Mouse (Mus musculus): ENCODE results near the gene Fahd1. TPM values are rescaled to one million over a fixed set of nuclear protein-coding genes. Genes with fewer than 3 reads are reported as not detected.

Fahd1 gene
- polyA plus RNA-seq, 1 experiment from 2014 or later: 46.3 TPM

GRCm38 (mm10) chr17:24886134-24886931 is 36.2 kb upstream of the Fahd1 start, which contains the start of the genes Nubp2 and Spsb3:
TSS of gene Nubp2 (minus strand) at chr17:24886349.
TSS of gene Spsb3 (plus strand) at chr17:24886643.
- H3K4me1 ChIP-seq (ENCODE audit: control insufficient read depth, low read depth, low read length): peaks cover 28% of the 10 kb centered on the region
- H3K36me3 ChIP-seq (ENCODE audit: control insufficient read depth, insufficient read depth): peaks cover 48% of the 10 kb centered on the region
- peak within 1 kb of the TSS; percentile 98 for H3K9ac ChIP-seq (ENCODE audit: low read depth, low read length)
- H3K27ac ChIP-seq (ENCODE audit: low read length): peak within 1 kb of the TSS; percentile 92
- peak within 1 kb of the TSS; percentile 90 for H3K4me2 ChIP-seq (ENCODE audit: low read depth, low read length)
- H3K4me3 ChIP-seq (ENCODE audit: low read depth, low read length): peak within 1 kb of the TSS; percentile 94
- H3K9me3 ChIP-seq (replicated peaks; ENCODE audit: control insufficient read depth, low read length): no peaks in the 10 kb centered on the region
- no peaks in the 10 kb centered on the region for H3K27me3 ChIP-seq (ENCODE audit: control insufficient read depth, insufficient read depth, low read depth, low read length)
- peak; percentile 93 for ATAC-seq (ENCODE audit: low read depth)
- WGBS (ENCODE audit: insufficient replicate concordance): under 1% methylated on average over 69 of the region's 69 CpGs

- H3K27ac ChIP-seq (ENCODE audit: low read length): peak overlapping the region; percentile 58
- peak overlapping the region; percentile 83 for H3K9ac ChIP-seq (ENCODE audit: low read depth, low read length)
- H3K4me1 ChIP-seq (ENCODE audit: control insufficient read depth, low read depth, low read length): peaks cover 27% of the 10 kb centered on the region
- ATAC-seq (ENCODE audit: low read depth): no peak
- H3K9me3 ChIP-seq (replicated peaks; ENCODE audit: control insufficient read depth, low read length): no peaks in the 10 kb centered on the region
- no peaks in the 10 kb centered on the region for H3K27me3 ChIP-seq (ENCODE audit: control insufficient read depth, insufficient read depth, low read depth, low read length)
- 20% methylated on average over 22 of the region's 22 CpGs for WGBS (ENCODE audit: insufficient replicate concordance)
- peak overlapping the region; percentile 94 for H3K4me3 ChIP-seq (ENCODE audit: low read depth, low read length)
- peak overlapping the region; percentile 90 for H3K4me2 ChIP-seq (ENCODE audit: low read depth, low read length)
- H3K36me3 ChIP-seq (ENCODE audit: control insufficient read depth, insufficient read depth): peaks cover 40% of the 10 kb centered on the region
These were observed 35.4 kb upstream of the Fahd1 start for GRCm38 (mm10) chr17:24885356-24886133.

GRCm38 (mm10) chr17:24884391-24884790 is 34.2 kb upstream of the Fahd1 start:
- Histone ChIP-seq H3K27me3 (ENCODE audit: control insufficient read depth, insufficient read depth, low read depth, low read length) (no peaks in the 10 kb centered on the region), H3K9ac (ENCODE audit: low read depth, low read length) (no peak overlapping the region), H3K4me1 (ENCODE audit: control insufficient read depth, low read depth, low read length) (peaks cover 26% of the 10 kb centered on the region), H3K4me2 (ENCODE audit: low read depth, low read length) (no peak overlapping the region), H3K9me3 (replicated peaks; ENCODE audit: control insufficient read depth, low read length) (no peaks in the 10 kb centered on the region), H3K27ac (ENCODE audit: low read length) (no peak overlapping the region), H3K4me3 (ENCODE audit: low read depth, low read length) (no peak overlapping the region), H3K36me3 (ENCODE audit: control insufficient read depth, insufficient read depth) (peaks cover 29% of the 10 kb centered on the region)
- no peak for ATAC-seq (ENCODE audit: low read depth)
- WGBS (ENCODE audit: insufficient replicate concordance): 70% methylated on average over 6 of the region's 6 CpGs

GRCm38 (mm10) chr17:24881738-24882440 is 31.7 kb upstream of the Fahd1 start:
- H3K4me2 ChIP-seq (ENCODE audit: low read depth, low read length): no peak overlapping the region
- H3K36me3 ChIP-seq (ENCODE audit: control insufficient read depth, insufficient read depth): peaks cover 20% of the 10 kb centered on the region
- no peak overlapping the region for H3K4me3 ChIP-seq (ENCODE audit: low read depth, low read length)
- no peak for ATAC-seq (ENCODE audit: low read depth)
- peaks cover 13% of the 10 kb centered on the region for H3K4me1 ChIP-seq (ENCODE audit: control insufficient read depth, low read depth, low read length)
- no peaks in the 10 kb centered on the region for H3K27me3 ChIP-seq (ENCODE audit: control insufficient read depth, insufficient read depth, low read depth, low read length)
- 40% methylated on average over 7 of the region's 7 CpGs for WGBS (ENCODE audit: insufficient replicate concordance)
- H3K9ac ChIP-seq (ENCODE audit: low read depth, low read length): no peak overlapping the region
- H3K27ac ChIP-seq (ENCODE audit: low read length): no peak overlapping the region
- no peaks in the 10 kb centered on the region for H3K9me3 ChIP-seq (replicated peaks; ENCODE audit: control insufficient read depth, low read length)

GRCm38 (mm10) chr17:24878531-24878930 is 28.4 kb upstream of the Fahd1 start:
- H3K27me3 ChIP-seq (ENCODE audit: control insufficient read depth, insufficient read depth, low read depth, low read length): no peaks in the 10 kb centered on the region
- peaks cover 14% of the 10 kb centered on the region for H3K36me3 ChIP-seq (ENCODE audit: control insufficient read depth, insufficient read depth)
- peak overlapping the region; percentile 1; the same call in 1 of the 2 replicates for H3K4me2 ChIP-seq (ENCODE audit: low read depth, low read length)
- no peak overlapping the region for H3K9ac ChIP-seq (ENCODE audit: low read depth, low read length)
- 68% methylated on average over 8 of the region's 8 CpGs for WGBS (ENCODE audit: insufficient replicate concordance)
- ATAC-seq (ENCODE audit: low read depth): no peak
- H3K4me1 ChIP-seq (ENCODE audit: control insufficient read depth, low read depth, low read length): peaks cover 3% of the 10 kb centered on the region; the same call in 1 of the 2 replicates
- no peak overlapping the region for H3K4me3 ChIP-seq (ENCODE audit: low read depth, low read length)
- no peaks in the 10 kb centered on the region for H3K9me3 ChIP-seq (replicated peaks; ENCODE audit: control insufficient read depth, low read length)
- no peak overlapping the region for H3K27ac ChIP-seq (ENCODE audit: low read length)

GRCm38 (mm10) chr17:24878117-24878397 is 27.9 kb upstream of the Fahd1 start:
- Histone ChIP-seq H3K27ac (ENCODE audit: low read length) (peak overlapping the region; percentile 62), H3K9me3 (replicated peaks; ENCODE audit: control insufficient read depth, low read length) (no peaks in the 10 kb centered on the region), H3K27me3 (ENCODE audit: control insufficient read depth, insufficient read depth, low read depth, low read length) (no peaks in the 10 kb centered on the region), H3K4me1 (ENCODE audit: control insufficient read depth, low read depth, low read length) (peaks cover 3% of the 10 kb centered on the region; the same call in 1 of the 2 replicates), H3K9ac (ENCODE audit: low read depth, low read length) (no peak overlapping the region), H3K4me2 (ENCODE audit: low read depth, low read length) (peak overlapping the region; percentile 17; the same call in 1 of the 2 replicates), H3K4me3 (ENCODE audit: low read depth, low read length) (no peak overlapping the region), H3K36me3 (ENCODE audit: control insufficient read depth, insufficient read depth) (peaks cover 9% of the 10 kb centered on the region)
- ATAC-seq (ENCODE audit: low read depth): peak; percentile 71
- 59% methylated on average over 5 of the region's 5 CpGs for WGBS (ENCODE audit: insufficient replicate concordance)

- H3K9ac ChIP-seq (ENCODE audit: low read depth, low read length): 0 out of 2 replicates have a peak overlapping the region, but pooled peaks have one; percentile 12
- no peaks in the 10 kb centered on the region for H3K9me3 ChIP-seq (replicated peaks; ENCODE audit: control insufficient read depth, low read length)
- 58% methylated on average over 10 of the region's 10 CpGs for WGBS (ENCODE audit: insufficient replicate concordance)
- no peaks in the 10 kb centered on the region for H3K27me3 ChIP-seq (ENCODE audit: control insufficient read depth, insufficient read depth, low read depth, low read length)
- peak overlapping the region; percentile 17 for H3K4me2 ChIP-seq (ENCODE audit: low read depth, low read length)
- H3K4me1 ChIP-seq (ENCODE audit: control insufficient read depth, low read depth, low read length): peaks cover 3% of the 10 kb centered on the region; the same call in 1 of the 2 replicates
- H3K27ac ChIP-seq (ENCODE audit: low read length): peak overlapping the region; percentile 62
- H3K4me3 ChIP-seq (ENCODE audit: low read depth, low read length): peak overlapping the region; percentile 5; the same call in 1 of the 2 replicates
- ATAC-seq (ENCODE audit: low read depth): peak; percentile 75
- peaks cover 4% of the 10 kb centered on the region; the same call in 1 of the 2 replicates for H3K36me3 ChIP-seq (ENCODE audit: control insufficient read depth, insufficient read depth)
These were observed 27.4 kb upstream of the Fahd1 start for GRCm38 (mm10) chr17:24877336-24878116.

- 60% methylated on average over 8 of the region's 8 CpGs for WGBS (ENCODE audit: insufficient replicate concordance)
- H3K36me3 ChIP-seq (ENCODE audit: control insufficient read depth, insufficient read depth): no peaks in the 10 kb centered on the region
- H3K4me2 ChIP-seq (ENCODE audit: low read depth, low read length): no peak overlapping the region
- no peaks in the 10 kb centered on the region for H3K27me3 ChIP-seq (ENCODE audit: control insufficient read depth, insufficient read depth, low read depth, low read length)
- H3K9me3 ChIP-seq (replicated peaks; ENCODE audit: control insufficient read depth, low read length): no peaks in the 10 kb centered on the region
- ATAC-seq (ENCODE audit: low read depth): no peak
- no peak overlapping the region for H3K27ac ChIP-seq (ENCODE audit: low read length)
- H3K4me1 ChIP-seq (ENCODE audit: control insufficient read depth, low read depth, low read length): peaks cover 3% of the 10 kb centered on the region; the same call in 1 of the 2 replicates
- no peak overlapping the region for H3K9ac ChIP-seq (ENCODE audit: low read depth, low read length)
- no peak overlapping the region for H3K4me3 ChIP-seq (ENCODE audit: low read depth, low read length)
These were observed 24.8 kb upstream of the Fahd1 start for GRCm38 (mm10) chr17:24874989-24875388.

Measured in liver, embryonic 16.5 days (tissue).